Mouse (Mus musculus) v-Abl transformed pro-B cells (cell line): ENCODE data around the gene Pdzd3.

Experiments
- in situ Hi-C, 2 experiments: fragments of 400-800 bp; cut with MboI; formaldehyde crosslinking; loops; one replicate each; pipeline ENCODE4 v1.15.1; 2025; ENCODE audit not compliant: unreplicated experiment in 2 of 2

The Pdzd3 gene

DNA sequence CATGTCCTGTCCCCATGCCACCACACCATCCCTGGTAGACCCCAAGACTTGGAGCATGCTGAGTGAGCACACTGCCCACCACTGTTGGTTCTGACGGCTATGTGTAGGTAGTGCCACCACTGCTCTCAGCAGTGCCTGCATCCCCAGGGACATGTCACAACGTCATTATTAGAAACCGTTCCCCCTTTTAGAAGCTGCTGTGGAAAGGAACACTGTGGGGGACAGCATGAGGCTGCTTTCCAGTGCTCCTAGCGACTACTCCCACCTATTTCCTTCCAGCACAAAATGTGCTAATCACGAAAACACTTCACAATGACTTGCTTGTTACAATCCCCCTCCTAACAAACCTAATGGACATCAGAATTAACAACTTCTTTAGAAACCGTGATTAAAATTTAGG lies 25.3 kb downstream of the Pdzd3 start:
- in situ Hi-C loops: no loop called here

DNA sequence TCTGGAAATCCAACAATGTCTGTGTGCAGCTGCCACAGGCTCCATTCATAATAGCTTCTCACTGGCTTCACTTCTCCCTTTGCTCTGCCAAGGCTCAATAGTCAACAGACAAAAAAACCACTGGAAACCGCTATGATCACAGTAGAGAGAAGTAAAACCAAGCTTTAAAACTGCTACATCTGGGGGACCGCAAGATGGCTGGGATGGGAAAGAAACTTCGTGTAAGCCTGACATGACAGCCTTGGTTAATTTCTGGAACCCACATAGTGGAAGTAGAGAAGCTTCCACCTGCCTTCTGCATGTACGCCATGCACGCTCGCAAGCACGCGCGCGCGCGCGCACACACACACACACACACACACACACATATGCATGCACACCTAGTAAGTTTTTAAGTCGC lies 37.7 kb downstream of the Pdzd3 start:
- in situ Hi-C loops: no loop called here

DNA sequence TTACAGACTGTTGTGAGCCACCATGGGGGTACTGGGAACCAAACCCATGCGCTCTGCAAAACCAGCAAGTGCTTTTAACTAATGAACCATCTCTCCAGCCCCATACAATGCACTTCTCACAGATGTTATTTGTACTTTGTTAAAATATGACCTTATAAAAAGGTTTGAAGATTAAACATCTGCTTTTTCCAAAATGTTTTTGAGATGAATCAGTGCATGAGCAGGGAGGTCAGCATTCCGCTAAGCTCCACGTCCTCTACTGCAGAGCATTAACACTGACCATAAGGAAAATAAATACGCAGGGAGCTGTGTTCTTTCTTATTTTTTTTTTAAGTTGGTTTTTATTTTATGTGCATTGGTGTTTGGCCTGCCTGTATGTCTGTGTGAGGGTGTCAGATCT lies 38.9 kb downstream of the Pdzd3 start:
- in situ Hi-C loops: no loop called here

DNA sequence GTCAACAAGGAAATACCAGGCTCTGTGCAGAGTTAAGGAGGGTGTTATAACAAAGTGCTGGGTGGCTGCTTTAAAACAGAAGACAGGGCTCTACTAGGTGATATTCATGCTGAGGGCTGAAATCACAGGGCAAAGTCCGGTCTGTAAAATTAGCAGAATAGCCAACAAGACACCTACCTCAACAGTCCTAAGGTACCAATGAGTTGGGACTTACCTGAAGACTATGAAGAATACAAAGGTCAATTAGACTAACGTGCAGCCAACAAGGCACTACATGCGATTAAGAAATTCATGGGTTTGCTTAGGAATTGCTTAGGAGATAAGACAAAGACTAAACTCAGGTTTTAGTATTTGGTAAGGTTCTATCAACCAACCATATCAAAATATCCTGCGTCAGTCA lies 41.9 kb downstream of the Pdzd3 start:
- in situ Hi-C loops: no loop called here

DNA sequence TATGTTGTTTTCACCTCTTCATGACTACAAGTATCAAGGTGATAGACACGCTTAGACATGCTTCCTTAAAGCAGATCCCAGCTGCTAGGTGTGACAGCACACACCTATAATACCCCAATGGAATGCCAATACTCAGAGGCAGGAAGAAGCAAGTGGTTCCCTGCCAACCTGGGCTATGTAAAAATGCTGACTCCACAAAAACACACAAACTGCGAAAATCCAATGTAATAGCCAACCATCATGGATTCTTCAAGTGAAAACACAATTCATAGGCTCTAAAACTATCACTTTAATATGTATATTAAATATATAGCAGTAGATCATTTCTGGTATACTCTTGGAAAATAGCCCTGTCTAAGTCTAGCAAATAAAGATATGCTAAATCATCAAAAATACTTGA lies 43.4 kb downstream of the Pdzd3 start:
- in situ Hi-C loops: no loop called here

DNA sequence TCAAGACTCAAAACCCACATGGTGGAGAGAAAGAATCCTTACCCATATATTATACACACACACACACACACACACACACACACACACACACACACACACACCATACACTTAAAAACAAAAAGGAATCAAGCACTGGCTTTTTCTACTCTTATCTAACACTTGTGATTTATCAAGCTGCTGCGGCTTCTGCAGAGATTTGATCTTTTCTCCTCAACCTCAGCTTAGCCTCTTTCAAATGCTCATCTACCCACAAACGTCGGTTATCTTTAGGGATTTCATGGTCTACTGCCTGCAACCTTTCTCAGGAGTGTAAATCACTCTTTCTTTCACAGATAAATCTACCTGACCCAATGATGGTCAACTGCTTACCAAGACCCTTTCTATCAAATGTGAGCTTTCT lies 50.8 kb downstream of the Pdzd3 start:
- in situ Hi-C loops: no loop called here

DNA sequence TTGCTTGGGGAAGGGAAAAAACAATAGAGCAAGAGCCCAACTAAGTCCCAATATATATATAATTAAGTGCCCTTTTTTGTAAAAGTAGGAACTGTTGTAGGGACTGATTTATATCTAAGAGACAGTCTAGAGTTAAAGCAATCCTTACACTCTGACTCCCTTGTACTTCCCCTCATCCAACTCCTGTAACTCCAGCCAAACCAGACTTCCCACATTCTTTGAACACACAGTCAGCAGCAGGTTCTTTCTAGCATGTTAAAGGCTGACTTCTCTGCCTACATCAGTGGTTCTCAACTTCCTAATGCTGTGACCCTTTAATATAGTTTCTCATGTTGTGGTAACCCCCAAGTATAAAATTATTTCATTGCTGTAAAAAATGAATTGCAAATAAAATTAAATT lies 51.7 kb downstream of the Pdzd3 start:
- in situ Hi-C loops: no loop called here

DNA sequence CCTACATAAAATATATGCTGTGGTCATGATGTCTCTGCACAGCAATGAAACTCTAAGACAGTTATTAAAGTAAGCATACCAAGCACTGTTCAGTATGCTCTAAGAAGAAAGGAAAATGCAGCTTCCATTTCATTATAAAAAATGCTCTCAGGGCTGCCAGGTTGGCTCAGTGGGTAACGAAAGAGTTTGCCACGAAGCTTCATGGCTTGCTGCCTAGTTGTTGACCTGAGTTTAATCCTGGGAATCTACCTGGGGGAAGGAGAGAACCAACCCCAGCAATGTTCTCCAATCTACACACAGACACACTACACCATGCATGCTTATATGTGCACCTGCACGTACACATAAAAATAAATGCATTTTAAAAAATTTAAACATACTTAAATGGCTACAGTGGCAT lies 52.1 kb downstream of the Pdzd3 start:
- in situ Hi-C loops: no loop called here
